Mouse (Mus musculus): ENCODE measurements around the gene Nos1ap.

The Nos1ap gene

GRCm38 (mm10) chr1:170589219-170590040 lies at the start of gene Nos1ap:
Gene Nos1ap (minus strand): TSS chr1:170589861.
- DNase-seq (ENCODE audit: low read depth in 1 of 2, low spot score in 2 of 2) = peak in 1 of 2 experiments; percentile 47

DNA sequence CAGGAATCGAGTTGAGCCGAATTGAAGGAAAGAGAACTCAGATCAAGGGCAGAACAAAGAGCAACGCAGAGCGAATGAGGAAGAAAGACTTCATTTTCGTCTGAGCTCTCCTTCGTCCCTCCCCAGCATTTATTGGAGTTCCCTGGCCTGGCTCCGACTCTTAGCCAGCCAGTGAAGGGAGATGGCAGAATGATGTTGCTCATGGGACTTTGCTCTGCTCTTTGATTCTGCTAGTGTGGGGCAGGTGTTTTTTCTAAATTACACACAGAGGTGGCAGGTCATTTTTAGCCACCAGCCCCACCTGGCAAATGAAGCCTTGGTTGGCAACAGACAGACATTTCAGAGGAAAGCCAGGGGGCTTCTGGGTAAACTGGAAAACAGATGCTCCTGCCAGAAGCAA lies 49.3 kb upstream of the Nos1ap start:
- no peak for DNase-seq (ENCODE audit: low read depth in 1 of 2, low spot score in 2 of 2)

GRCm38 (mm10) chr1:170632856-170633255 lies 43.2 kb upstream of the Nos1ap start:
- no peak for DNase-seq (ENCODE audit: low read depth in 1 of 2, low spot score in 2 of 2)

- peak; percentile 16 to 57 for DNase-seq (ENCODE audit: low read depth in 1 of 2, low spot score in 2 of 2)
These were observed 42.7 kb upstream of the Nos1ap start for GRCm38 (mm10) chr1:170632385-170632784.

GRCm38 (mm10) chr1:170631571-170631970 lies 41.9 kb upstream of the Nos1ap start:
- no peak for DNase-seq (ENCODE audit: low read depth in 1 of 2, low spot score in 2 of 2)

- no peak for DNase-seq (ENCODE audit: low read depth in 1 of 2, low spot score in 2 of 2)
These were observed 40.8 kb upstream of the Nos1ap start for GRCm38 (mm10) chr1:170630489-170630888.

GRCm38 (mm10) chr1:170623432-170623831 lies 33.8 kb upstream of the Nos1ap start:
- DNase-seq (ENCODE audit: low read depth in 1 of 2, low spot score in 2 of 2) = no peak

DNA sequence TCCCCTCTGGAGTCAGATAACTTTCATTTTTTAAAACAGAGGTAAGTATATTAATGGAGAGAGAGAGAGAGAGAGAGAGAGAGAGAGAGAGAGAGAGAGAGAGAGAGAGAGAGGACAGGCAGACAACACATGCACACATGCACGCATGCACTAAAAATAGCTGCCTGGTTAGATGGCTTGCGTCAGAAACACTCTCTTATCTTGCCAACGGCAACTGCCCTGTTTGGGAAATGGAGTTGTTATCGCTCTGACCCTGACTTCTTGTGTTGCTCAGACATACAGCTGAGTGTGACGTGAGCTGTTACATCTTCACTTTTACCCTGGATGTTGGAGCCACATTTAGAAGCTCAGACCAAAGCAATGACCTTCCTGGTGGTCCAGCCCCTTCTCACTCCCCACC lies 33.3 kb upstream of the Nos1ap start:
- DNase-seq (ENCODE audit: low read depth in 1 of 2, low spot score in 2 of 2) = no peak

GRCm38 (mm10) chr1:170619686-170620374 lies 30.2 kb upstream of the Nos1ap start:
- no peak for DNase-seq (ENCODE audit: low read depth in 1 of 2, low spot score in 2 of 2)

DNA sequence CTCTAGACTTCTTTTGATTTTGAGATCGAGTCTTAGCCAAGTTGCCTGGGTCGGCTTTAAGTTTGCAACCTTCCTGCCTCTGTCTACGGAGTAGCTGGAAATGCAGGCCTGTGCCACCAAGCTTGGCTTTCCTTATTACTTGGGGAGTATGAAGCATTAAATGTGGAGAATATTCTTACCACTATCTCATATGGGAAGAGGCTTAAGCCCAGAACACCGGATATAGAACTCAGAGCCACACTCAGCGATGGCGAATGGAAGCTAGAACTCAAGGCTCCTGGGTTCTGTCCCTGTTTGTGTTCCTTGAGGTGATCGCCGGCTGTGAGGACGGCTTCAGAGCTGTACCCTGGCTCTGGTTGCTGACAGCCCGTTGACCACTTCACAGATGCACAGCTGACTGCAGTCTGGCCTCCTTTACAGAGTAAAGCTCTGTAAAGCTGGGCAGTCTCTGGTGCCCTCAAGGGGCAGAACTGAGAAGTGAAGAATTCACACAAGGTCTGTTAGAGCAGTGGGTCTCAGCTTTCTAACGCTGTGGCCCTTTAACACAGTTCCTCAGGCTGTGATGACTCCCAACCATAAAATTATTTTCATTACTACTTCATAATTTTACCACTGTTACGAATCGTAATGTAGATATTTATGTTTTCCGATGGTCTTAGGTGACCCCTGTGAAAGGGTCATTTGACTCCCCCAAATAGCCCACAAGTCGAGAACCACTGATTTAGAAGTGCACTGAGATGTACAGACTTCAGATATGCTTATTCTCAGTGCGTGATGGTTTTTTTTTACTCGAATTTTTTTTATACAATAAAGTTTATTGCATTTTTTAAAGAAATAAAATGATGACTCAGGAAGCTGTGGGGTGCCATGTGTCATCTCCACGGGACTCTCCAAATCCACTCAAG lies 23.6 kb upstream of the Nos1ap start:
- peak in 1 of 2 experiments; percentile 9 for DNase-seq (ENCODE audit: low read depth in 1 of 2, low spot score in 2 of 2)

DNA sequence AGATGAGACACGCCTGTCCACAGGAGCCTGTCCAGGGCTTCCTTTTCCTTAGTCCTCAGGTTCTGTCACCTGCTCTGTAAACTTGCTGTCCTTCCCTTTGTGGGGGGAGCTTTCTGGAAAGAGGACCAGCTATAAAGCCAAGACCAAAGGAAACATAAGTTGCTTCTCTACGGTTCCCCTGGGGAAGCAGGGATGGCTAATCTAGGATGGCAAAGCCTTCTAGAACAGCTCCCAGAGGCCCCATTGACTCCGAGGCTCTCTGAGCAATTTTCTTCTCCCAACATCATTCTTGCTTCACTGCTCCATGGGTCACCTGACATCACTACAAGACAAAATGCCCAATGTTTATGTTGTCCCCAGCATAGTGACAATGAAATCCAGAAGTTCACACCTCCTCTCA lies 22.0 kb upstream of the Nos1ap start:
- no peak for DNase-seq (ENCODE audit: low read depth in 1 of 2, low spot score in 2 of 2)

DNA sequence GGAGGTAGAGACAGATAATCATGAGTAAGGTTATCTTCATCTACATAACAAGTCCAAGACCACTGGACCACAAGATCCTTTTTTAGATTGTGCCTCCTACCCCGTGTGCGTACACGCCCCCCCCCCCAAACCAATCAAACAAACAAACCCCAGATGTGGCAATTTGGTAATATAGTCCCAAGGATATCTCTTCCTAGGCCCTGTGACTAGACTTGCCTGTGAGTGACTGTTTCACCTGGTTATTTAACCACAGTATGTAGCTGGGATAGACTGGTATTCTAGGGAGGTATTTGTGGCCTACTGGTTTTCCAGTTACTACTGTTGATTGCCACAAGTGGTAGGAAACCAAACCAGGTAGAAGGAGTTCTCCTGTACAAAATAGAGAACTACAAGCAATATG lies 21.0 kb upstream of the Nos1ap start:
- DNase-seq (ENCODE audit: low read depth in 1 of 2, low spot score in 2 of 2) = no peak

GRCm38 (mm10) chr1:170610289-170610688 lies 20.6 kb upstream of the Nos1ap start:
- DNase-seq (ENCODE audit: low read depth in 1 of 2, low spot score in 2 of 2) = no peak

GRCm38 (mm10) chr1:170609872-170610271 lies 20.2 kb upstream of the Nos1ap start:
- DNase-seq (ENCODE audit: low read depth in 1 of 2, low spot score in 2 of 2) = no peak

GRCm38 (mm10) chr1:170608461-170609071 lies 18.9 kb upstream of the Nos1ap start:
- DNase-seq (ENCODE audit: low read depth in 1 of 2, low spot score in 2 of 2) = no peak

DNA sequence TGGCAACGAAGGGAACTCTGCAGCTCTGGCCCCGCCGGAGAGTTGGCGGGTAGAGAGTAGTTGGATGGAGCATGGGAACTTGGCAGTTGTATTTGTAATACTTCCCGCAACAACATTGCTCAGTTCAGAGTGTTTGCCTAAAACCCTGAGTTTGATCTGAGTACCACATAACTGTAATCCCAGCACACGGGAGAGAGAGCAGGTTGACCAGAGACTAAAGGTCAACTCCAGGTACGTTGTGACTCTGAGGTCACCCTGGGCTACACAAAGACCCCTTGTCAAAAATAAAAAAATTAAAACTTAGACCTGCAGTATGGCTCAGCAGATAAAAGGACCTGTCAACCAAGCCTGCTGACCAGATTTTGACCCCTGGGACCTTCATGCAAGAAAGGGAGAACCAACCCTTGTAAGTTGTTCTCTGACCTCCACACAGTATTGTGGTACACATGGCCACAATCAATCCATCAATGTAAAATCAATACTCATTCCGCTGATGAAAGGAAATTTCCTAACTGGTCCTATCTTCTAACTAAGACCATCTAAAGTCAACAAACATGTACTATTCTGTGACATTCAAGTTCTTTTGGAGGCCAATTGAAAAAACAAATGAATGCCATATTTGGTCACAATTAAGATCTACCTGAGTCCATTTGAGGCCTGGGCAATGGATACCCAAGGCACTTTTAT lies 17.7 kb upstream of the Nos1ap start:
- no peak for DNase-seq (ENCODE audit: low read depth in 1 of 2, low spot score in 2 of 2)

- no peak for DNase-seq (ENCODE audit: low read depth in 1 of 2, low spot score in 2 of 2)
These were observed 15.8 kb upstream of the Nos1ap start for GRCm38 (mm10) chr1:170605228-170606001.

GRCm38 (mm10) chr1:170594575-170594974 lies 4.9 kb upstream of the Nos1ap start:
- no peak for DNase-seq (ENCODE audit: low read depth in 1 of 2, low spot score in 2 of 2)

- no peak for DNase-seq (ENCODE audit: low read depth in 1 of 2, low spot score in 2 of 2)
These were observed 870 bp upstream of the Nos1ap start for GRCm38 (mm10) chr1:170590531-170590930.

DNA sequence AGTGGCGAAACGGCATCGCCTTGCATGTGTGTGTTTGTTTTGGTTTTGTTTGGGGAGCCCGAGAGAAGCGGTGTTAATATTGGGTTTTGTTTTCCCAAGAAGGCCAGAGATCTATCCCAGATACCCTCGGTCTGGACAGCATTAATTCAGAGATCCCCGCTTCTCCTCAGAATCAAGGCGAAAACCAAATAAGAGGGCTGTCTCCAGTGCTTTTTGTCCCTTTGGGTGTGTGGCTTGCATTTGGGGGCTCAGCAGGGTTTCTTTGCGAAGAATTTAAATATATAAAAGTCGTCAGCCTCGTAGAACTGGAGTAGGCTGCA lies 340 bp upstream of the Nos1ap start:
- DNase-seq (ENCODE audit: low read depth in 1 of 2, low spot score in 2 of 2) = no peak

Data from monocyte, adult 2 months (primary cell).